Mouse (Mus musculus) MEL (cell line): ENCODE results near the gene Nkx1-2. TPM values are rescaled to one million over a fixed set of nuclear protein-coding genes. Genes with fewer than 3 reads are reported as not detected.

Source experiments
- DNase-seq: peaks from one replicate; pipeline ENCODE4 v3.0.0; 2011; ENCODE audit warnings: low read depth, low spot score
- H3K27ac ChIP-seq: 2 replicates; pipeline ENCODE4 v1.5.1; 2012; ENCODE audit warnings: low read depth, mild to moderate bottlenecking, control low read depth, low read length, moderate library complexity; ENCODE audit not compliant: control insufficient read depth
- H3K27me3 ChIP-seq, 2 experiments: fragments of 150-350 bp in 1 of 2; sonication (generic) in 1 of 2; 2 replicates each; pipeline ENCODE4 v1.6.1; 2012; ENCODE audit warnings: low read length in 2 of 2, mild to moderate bottlenecking in 2 of 2, improper control_type of control experiment in 1 of 2, moderate library complexity in 1 of 2; ENCODE audit not compliant: insufficient read depth in 2 of 2, control insufficient read depth in 1 of 2
- H3K36me3 ChIP-seq, 2 experiments: 2 replicates each; pipeline ENCODE4 v1.6.1; 2012 to 2014; ENCODE audit warnings: low read length in 2 of 2, improper control_type of control experiment in 1 of 2, inconsistent platforms in 1 of 2, mild to moderate bottlenecking in 1 of 2; ENCODE audit not compliant: insufficient read depth in 2 of 2, control insufficient read depth in 1 of 2
- H3K4me1 ChIP-seq, 2 experiments: fragments of 150-350 bp in 1 of 2; sonication (generic) in 1 of 2; 2 replicates each; pipeline ENCODE4 v1.6.1; 2012; ENCODE audit warnings: low read length in 2 of 2, improper control_type of control experiment in 1 of 2, mild to moderate bottlenecking in 1 of 2; ENCODE audit not compliant: insufficient read depth in 2 of 2, control insufficient read depth in 1 of 2
- H3K4me3 ChIP-seq, 2 experiments: fragments of 150-350 bp in 1 of 2; sonication (generic) in 1 of 2; 2 replicates each; pipeline ENCODE4 v1.5.1; 2012; ENCODE audit warnings: low read depth in 2 of 2, low read length in 2 of 2, mild to moderate bottlenecking in 2 of 2, moderate library complexity in 2 of 2, control low read depth in 1 of 2, improper control_type of control experiment in 1 of 2; ENCODE audit not compliant: control insufficient read depth in 1 of 2, insufficient read depth in 1 of 2
- H3K79me2 ChIP-seq: 2 replicates; pipeline ENCODE4 v1.6.1; 2012; ENCODE audit warnings: mild to moderate bottlenecking, low read length, moderate library complexity; ENCODE audit not compliant: control insufficient read depth, poor library complexity, insufficient read depth
- H3K9ac ChIP-seq: 2 replicates; pipeline ENCODE4 v1.6.1; 2012; ENCODE audit warnings: low read depth, mild to moderate bottlenecking, control low read depth, low read length, moderate library complexity; ENCODE audit not compliant: control insufficient read depth, poor library complexity, severe bottlenecking
- H3K9me3 ChIP-seq: fragments of 150-350 bp; sonication (generic); replicated peaks from 2 replicates; pipeline ENCODE4 v1.6.1; 2012; ENCODE audit warnings: mild to moderate bottlenecking, low read length, improper control_type of control experiment, moderate library complexity; ENCODE audit not compliant: insufficient read depth
- BHLHE40 ChIP-seq: IDR thresholded peaks from 2 replicates; pipeline ENCODE4 v1.6.1; 2012; ENCODE audit warnings: low read depth, mild to moderate bottlenecking, inconsistent platforms, low read length, improper control_type of control experiment, borderline replicate concordance
- CHD2 ChIP-seq: IDR thresholded peaks from 2 replicates; pipeline ENCODE4 v1.6.1; 2011; ENCODE audit warnings: low read length, improper control_type of control experiment
- E2F4 ChIP-seq: IDR thresholded peaks from 2 replicates; pipeline ENCODE4 v1.6.1; 2011; ENCODE audit warnings: low read depth, low read length, improper control_type of control experiment, borderline replicate concordance
- EP300 ChIP-seq, 2 experiments: IDR thresholded peaks; 2 replicates each; pipeline ENCODE4 v1.6.1; 2011; ENCODE audit warnings: improper control_type of control experiment in 2 of 2, low read length in 2 of 2, low read depth in 1 of 2, mild to moderate bottlenecking in 1 of 2
- ETS1 ChIP-seq: IDR thresholded peaks from 2 replicates; pipeline ENCODE4 v1.6.1; 2012; ENCODE audit warnings: low read depth, mild to moderate bottlenecking, inconsistent platforms, low read length, improper control_type of control experiment, moderate library complexity
- GABPA ChIP-seq: IDR thresholded peaks from 2 replicates; pipeline ENCODE4 v1.6.1; 2012; ENCODE audit warnings: low read depth, mild to moderate bottlenecking, inconsistent platforms, low read length, improper control_type of control experiment, moderate library complexity
- HCFC1 ChIP-seq: IDR thresholded peaks from 2 replicates; pipeline ENCODE4 v1.6.1; 2012; ENCODE audit warnings: low read depth, mild to moderate bottlenecking, inconsistent platforms, low read length, improper control_type of control experiment, moderate library complexity
- JUND ChIP-seq: IDR thresholded peaks from 2 replicates; pipeline ENCODE4 v1.6.1; 2011; ENCODE audit warnings: low read depth, mild to moderate bottlenecking, improper control_type of control experiment, low read length
- KAT2A ChIP-seq: conservative IDR thresholded peaks from 2 replicates; pipeline ENCODE4 v1.6.1; 2012; ENCODE audit warnings: low read depth, low read length, improper control_type of control experiment, inconsistent platforms
- MAX ChIP-seq: IDR thresholded peaks from 2 replicates; pipeline ENCODE4 v1.6.1; 2011; ENCODE audit warnings: low read length, improper control_type of control experiment
- MAZ ChIP-seq: IDR thresholded peaks from 2 replicates; pipeline ENCODE4 v1.6.1; 2012; ENCODE audit warnings: low read depth, mild to moderate bottlenecking, inconsistent platforms, low read length, improper control_type of control experiment
- MEF2A ChIP-seq: IDR thresholded peaks from 2 replicates; pipeline ENCODE4 v1.6.1; 2014; ENCODE audit warnings: low read depth, mild to moderate bottlenecking, inconsistent platforms, low read length, improper control_type of control experiment; ENCODE audit not compliant: poor library complexity, insufficient replicate concordance, severe bottlenecking; ENCODE audit errors: extremely low read depth
- MXI1 ChIP-seq: IDR thresholded peaks from 2 replicates; pipeline ENCODE4 v1.6.1; 2011; ENCODE audit warnings: mild to moderate bottlenecking, low read depth, low read length, improper control_type of control experiment
- MYC ChIP-seq: IDR thresholded peaks from 2 replicates; pipeline ENCODE4 v1.6.1; 2011; ENCODE audit warnings: low read depth, mild to moderate bottlenecking, low read length, improper control_type of control experiment, moderate library complexity
- NRF1 ChIP-seq: IDR thresholded peaks from 2 replicates; pipeline ENCODE4 v1.6.1; 2014; ENCODE audit warnings: low read depth, mild to moderate bottlenecking, inconsistent platforms, low read length, improper control_type of control experiment, moderate library complexity; ENCODE audit not compliant: poor library complexity, insufficient read depth, severe bottlenecking
- POLR2A ChIP-seq, 2 experiments: IDR thresholded peaks; 2 replicates each; pipeline ENCODE4 v1.6.1; 2011 to 2012; ENCODE audit warnings: low read length in 2 of 2, mild to moderate bottlenecking in 2 of 2, control low read depth in 1 of 2, improper control_type of control experiment in 1 of 2, low read depth in 1 of 2, moderate library complexity in 1 of 2; ENCODE audit not compliant: control insufficient read depth in 1 of 2, insufficient read depth in 1 of 2, poor library complexity in 1 of 2
- POLR2AphosphoS2 ChIP-seq: IDR thresholded peaks from 2 replicates; pipeline ENCODE4 v1.6.1; 2011; ENCODE audit warnings: low read length, improper control_type of control experiment
- RAD21 ChIP-seq: IDR thresholded peaks from 2 replicates; pipeline ENCODE4 v1.6.1; 2011; ENCODE audit warnings: mild to moderate bottlenecking, low read depth, low read length, improper control_type of control experiment
- RCOR1 ChIP-seq: IDR thresholded peaks from 2 replicates; pipeline ENCODE4 v1.6.1; 2012; ENCODE audit warnings: low read depth, mild to moderate bottlenecking, inconsistent platforms, low read length, improper control_type of control experiment
- SMC3 ChIP-seq: IDR thresholded peaks from 2 replicates; pipeline ENCODE4 v1.6.1; 2011; ENCODE audit warnings: low read depth, low read length, improper control_type of control experiment
- TAL1 ChIP-seq: IDR thresholded peaks from 2 replicates; pipeline ENCODE4 v1.6.1; 2012; ENCODE audit warnings: mild to moderate bottlenecking, inconsistent platforms, low read length, moderate library complexity, mixed read lengths
- TBP ChIP-seq: IDR thresholded peaks from 2 replicates; pipeline ENCODE4 v1.8.0; 2011; ENCODE audit warnings: low read depth, low read length, improper control_type of control experiment
- TCF12 ChIP-seq: IDR thresholded peaks from 2 replicates; pipeline ENCODE4 v1.6.1; 2014; ENCODE audit warnings: low read depth, mild to moderate bottlenecking, inconsistent platforms, low read length, improper control_type of control experiment, moderate library complexity
- UBTF ChIP-seq: IDR thresholded peaks from 2 replicates; pipeline ENCODE4 v1.6.1; 2012; ENCODE audit warnings: low read depth, mild to moderate bottlenecking, inconsistent platforms, low read length, improper control_type of control experiment, moderate library complexity, borderline replicate concordance; ENCODE audit not compliant: insufficient read depth
- USF2 ChIP-seq, 2 experiments: IDR thresholded peaks; 2 replicates each; pipeline ENCODE4 v1.6.1; 2011 to 2012; ENCODE audit warnings: improper control_type of control experiment in 2 of 2, low read length in 2 of 2, borderline replicate concordance in 1 of 2, inconsistent platforms in 1 of 2, low read depth in 1 of 2, mild to moderate bottlenecking in 1 of 2; ENCODE audit not compliant: insufficient read depth in 1 of 2
- ZNF384 ChIP-seq: IDR thresholded peaks from 2 replicates; pipeline ENCODE4 v1.6.1; 2012; ENCODE audit warnings: low read depth, mild to moderate bottlenecking, inconsistent platforms, low read length, improper control_type of control experiment
- polyA plus RNA-seq, 2 experiments: library from polyadenylated mRNA; stranded (reverse) in 1 of 2; unstranded in 1 of 2; fragments of >175 nt in 1 of 2; fragments of >200 nt in 1 of 2; gene quantifications; 2 replicates each; pipeline versions ENCODE4 v1.2.1 to v1.2.4; 2012; ENCODE audit warnings: low replicate concordance in 2 of 2, low read depth in 1 of 2; ENCODE audit not compliant: insufficient read length in 2 of 2, insufficient read depth in 1 of 2, missing spikeins in 1 of 2
- total RNA-seq: library from RNA; depleted of rRNA; stranded (reverse); fragments of 300-350 nt; gene quantifications from 2 replicates; pipeline ENCODE4 v1.2.3, GENCODE M21; 2012

Gene Nkx1-2
- total and polyA plus RNA-seq, 3 experiments: 2.4 to 2.8 TPM; not detected in 1

DNA sequence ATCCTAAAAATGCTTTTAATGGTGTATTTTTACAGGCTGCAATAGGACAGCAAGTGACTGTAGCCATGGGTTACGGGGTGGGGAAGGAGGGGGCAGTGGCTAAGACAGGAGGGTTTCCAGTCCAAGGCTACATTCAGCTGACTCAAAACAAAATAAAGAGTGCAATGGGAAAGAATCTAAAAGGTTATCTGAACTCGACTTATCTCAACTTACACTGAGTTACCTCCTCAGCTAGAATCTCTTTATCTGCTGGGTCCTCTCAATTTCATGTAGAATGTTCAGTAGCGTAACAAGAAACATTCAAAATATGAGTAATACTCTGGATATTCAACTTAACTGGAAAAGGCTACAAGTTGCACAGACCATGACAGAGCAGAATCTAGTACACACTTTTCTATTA is 26.7 kb downstream of the Nkx1-2 start (continued):
- TF ChIP-seq USF2 (IDR thresholded peaks at IDR 0.05; ENCODE audit: borderline replicate concordance in 1 of 2, insufficient read depth in 1 of 2, low read depth in 1 of 2, low read length in 2 of 2) (no peak), MEF2A (no peak), BHLHE40 (no peak), MAX (no peak), E2F4 (no peak), TAL1 (no peak), JUND (no peak), HCFC1 (no peak), RAD21 (no peak), POLR2AphosphoS2 (no peak), CHD2 (no peak), TBP (no peak), TCF12 (no peak), MXI1 (no peak), KAT2A (no peak; the same call in 1 of the 2 replicates), UBTF (no peak), MAZ (no peak), EP300 (IDR thresholded peaks at IDR 0.05; ENCODE audit: low read depth in 1 of 2, low read length in 2 of 2) (peak; percentile 29 to 34; a peak in 1 of 4 replicates), ETS1 (peak; percentile 73)

DNA sequence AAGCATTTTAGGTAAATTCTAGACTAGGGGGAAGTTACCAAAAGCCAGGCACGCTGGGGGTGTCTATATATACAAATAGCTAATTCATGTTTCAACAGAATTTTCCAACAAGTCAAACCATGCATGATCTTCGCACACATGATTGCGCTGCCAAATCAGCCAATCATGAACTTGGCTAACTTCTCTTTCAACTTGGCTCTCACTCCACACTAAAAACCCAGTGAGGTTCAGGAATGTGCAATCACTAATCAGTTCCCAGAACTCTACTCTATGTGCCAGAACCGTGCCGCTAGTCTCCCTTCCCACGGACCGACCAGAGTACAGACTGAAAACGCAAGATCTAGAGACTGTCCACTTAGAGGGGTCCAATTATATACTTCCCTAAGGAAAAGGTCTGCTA is 28.0 kb downstream of the Nkx1-2 start:
- Histone ChIP-seq H3K4me1 (peaks cover 33 to 36% of the 10 kb centered on the region in 2 experiments), H3K4me3 (no peak overlapping the region), H3K27ac (no peak overlapping the region), H3K9ac (no peak overlapping the region), H3K36me3 (peaks cover 21 to 52% of the 10 kb centered on the region in 2 experiments), H3K27me3 (no peaks in the 10 kb centered on the region), H3K79me2 (peaks cover 42% of the 10 kb centered on the region), H3K9me3 (no peaks in the 10 kb centered on the region)
- TF ChIP-seq NRF1: no peak
- no peak for TF ChIP-seq KAT2A
- TF ChIP-seq MYC: no peak
- TF ChIP-seq SMC3: no peak
- no peak for TF ChIP-seq HCFC1
- TF ChIP-seq TAL1: no peak
- TF ChIP-seq RCOR1: no peak
- TF ChIP-seq ZNF384: no peak
- no peak for TF ChIP-seq POLR2A (IDR thresholded peaks at IDR 0.05; ENCODE audit: control insufficient read depth in 1 of 2, insufficient read depth in 1 of 2, low read depth in 1 of 2, low read length in 2 of 2, poor library complexity in 1 of 2)
- no peak for TF ChIP-seq GABPA
- DNase-seq: no peak
